Mouse (Mus musculus): ENCODE data around the gene Dnmt3l. TPM values are rescaled to one million over a fixed set of nuclear protein-coding genes. Genes with fewer than 3 reads are reported as not detected.

Dnmt3l gene
- polyA plus RNA-seq, 1 experiment from 2014 or later, result 0.34 TPM

Other genes starting within 250 kb of the Dnmt3l start
- not detected in 2 replicates for gene Gm9639, start 246.9 kb upstream of the Dnmt3l start, polyA plus RNA-seq (2014; fragmentation: Nextera tagmentation; extraction: Ambion mirVana)
- gene Gm19668, start 242.8 kb upstream of the Dnmt3l start, polyA plus RNA-seq (2014; fragmentation: Nextera tagmentation; extraction: Ambion mirVana), result not detected in 2 replicates
- gene Gm9507, start 230.1 kb upstream of the Dnmt3l start, polyA plus RNA-seq (2014; fragmentation: Nextera tagmentation; extraction: Ambion mirVana), result not detected in 2 replicates
- gene Gm2696, start 227.3 kb upstream of the Dnmt3l start, polyA plus RNA-seq (2014; fragmentation: Nextera tagmentation; extraction: Ambion mirVana), result not detected in 2 replicates
- gene Krtap10-4, start 214.9 kb upstream of the Dnmt3l start, polyA plus RNA-seq (2014; fragmentation: Nextera tagmentation; extraction: Ambion mirVana), result not detected in 2 replicates
- gene Krtap10-10, start 206.0 kb upstream of the Dnmt3l start, polyA plus RNA-seq (2014; fragmentation: Nextera tagmentation; extraction: Ambion mirVana), result not detected in 2 replicates
- gene Gm36176, start 195.1 kb upstream of the Dnmt3l start, polyA plus RNA-seq (2014; fragmentation: Nextera tagmentation; extraction: Ambion mirVana), result not detected in 2 replicates
- not detected in 2 replicates for gene Gm10318, start 189.1 kb upstream of the Dnmt3l start, polyA plus RNA-seq (2014; fragmentation: Nextera tagmentation; extraction: Ambion mirVana)
- gene Gm3285, start 180.0 kb upstream of the Dnmt3l start, polyA plus RNA-seq (2014; fragmentation: Nextera tagmentation; extraction: Ambion mirVana), result not detected in 2 replicates
- gene Lrrc3, start 139.4 kb upstream of the Dnmt3l start, polyA plus RNA-seq (2014; fragmentation: Nextera tagmentation; extraction: Ambion mirVana), result 3.9 and 4.2 TPM in 2 replicates
- gene Trpm2, start 71.4 kb upstream of the Dnmt3l start, polyA plus RNA-seq (2014; fragmentation: Nextera tagmentation; extraction: Ambion mirVana), result 0.42 and 1.2 TPM in 2 replicates
- gene 1810043G02Rik, start 63.4 kb upstream of the Dnmt3l start, polyA plus RNA-seq (2014; fragmentation: Nextera tagmentation; extraction: Ambion mirVana), result 23.5 and 24.7 TPM in 2 replicates
- gene Pfkl, start 31.9 kb upstream of the Dnmt3l start, polyA plus RNA-seq (2014; fragmentation: Nextera tagmentation; extraction: Ambion mirVana), result 244 and 252 TPM in 2 replicates
- gene Aire, start 1.7 kb downstream of the Dnmt3l start, polyA plus RNA-seq (2014; fragmentation: Nextera tagmentation; extraction: Ambion mirVana), result 0.15 and 0.31 TPM in 2 replicates
- gene Icosl, start 27.4 kb downstream of the Dnmt3l start, polyA plus RNA-seq (2014; fragmentation: Nextera tagmentation; extraction: Ambion mirVana), result 3.9 and 4.7 TPM in 2 replicates
- 19.3 and 19.7 TPM in 2 replicates for gene D10Jhu81e, start 127.8 kb downstream of the Dnmt3l start, polyA plus RNA-seq (2014; fragmentation: Nextera tagmentation; extraction: Ambion mirVana)
- 19.0 and 21.5 TPM in 2 replicates for gene Pwp2, start 143.2 kb downstream of the Dnmt3l start, polyA plus RNA-seq (2014; fragmentation: Nextera tagmentation; extraction: Ambion mirVana)
- gene Trappc10, start 202.7 kb downstream of the Dnmt3l start, polyA plus RNA-seq (2014; fragmentation: Nextera tagmentation; extraction: Ambion mirVana), result 12.6 and 17.6 TPM in 2 replicates

Measured in intestine, embryonic 14.5 days (tissue).